Mouse (Mus musculus) forebrain, embryonic 10.5 days (tissue): ENCODE measurements around the gene Cecr2. TPM values are rescaled to one million over a fixed set of nuclear protein-coding genes. Genes with fewer than 3 reads are reported as not detected.

Experiments
- DNase-seq: peaks from one replicate; pipeline ENCODE4 v3.0.0-alpha.2; 2017; ENCODE audit warnings: low spot score; ENCODE audit errors: extremely low spot score
- H3K27ac ChIP-seq: fragments of 300-500 bp; sonication (generic); 2 replicates; pipeline ENCODE4 v1.5.1; 2016; ENCODE audit warnings: mild to moderate bottlenecking
- H3K27me3 ChIP-seq: fragments of 300-500 bp; sonication (generic); 2 replicates; pipeline ENCODE4 v1.6.1; 2016; ENCODE audit warnings: mild to moderate bottlenecking; ENCODE audit not compliant: poor library complexity, severe bottlenecking
- H3K36me3 ChIP-seq: fragments of 300-500 bp; sonication (generic); replicated peaks from 2 replicates; pipeline ENCODE4 v1.6.1; 2016; ENCODE audit warnings: mild to moderate bottlenecking, moderate library complexity
- H3K4me1 ChIP-seq: fragments of 300-500 bp; sonication (generic); 2 replicates; pipeline ENCODE4 v1.6.1; 2016
- H3K4me3 ChIP-seq: fragments of 300-500 bp; sonication (generic); 2 replicates; pipeline ENCODE4 v1.5.1; 2016; ENCODE audit warnings: mild to moderate bottlenecking, moderate library complexity
- H3K9me3 ChIP-seq: fragments of 300-500 bp; sonication (generic); 2 replicates; pipeline ENCODE4 v1.6.1; 2016; ENCODE audit warnings: mild to moderate bottlenecking, moderate library complexity
- WGBS: fragments of 180-500 bp; shearing (Covaris S2); methylation state at CpG from one replicate; pipeline ENCODE4 v1.1.7; 2016; 5-methylcytosine and 5-hydroxymethylcytosine counted together
- polyA plus RNA-seq: library from polyadenylated mRNA; unstranded; fragments of >200 nt; fragmentation: Nextera tagmentation; extraction: Ambion mirVana; gene quantifications from 2 replicates; pipeline ENCODE4 v1.2.1, GENCODE M21; 2016

The Cecr2 gene
- polyA plus RNA-seq, 1 experiment from 2014 or later: 13.0 TPM

GRCm38 (mm10) chr6:120675979-120676378 lies 9.8 kb downstream of the Cecr2 start:
- WGBS: 65% methylated on average over 2 of the region's 2 CpGs
- DNase-seq: no peak
- Histone ChIP-seq H3K36me3 (peaks cover 6% of the 10 kb centered on the region), H3K9me3 (no peaks in the 10 kb centered on the region), H3K4me3 (no peak overlapping the region), H3K27me3 (no peaks in the 10 kb centered on the region), H3K27ac (no peak overlapping the region), H3K4me1 (peaks cover 9% of the 10 kb centered on the region; the same call in 1 of the 2 replicates)

DNA sequence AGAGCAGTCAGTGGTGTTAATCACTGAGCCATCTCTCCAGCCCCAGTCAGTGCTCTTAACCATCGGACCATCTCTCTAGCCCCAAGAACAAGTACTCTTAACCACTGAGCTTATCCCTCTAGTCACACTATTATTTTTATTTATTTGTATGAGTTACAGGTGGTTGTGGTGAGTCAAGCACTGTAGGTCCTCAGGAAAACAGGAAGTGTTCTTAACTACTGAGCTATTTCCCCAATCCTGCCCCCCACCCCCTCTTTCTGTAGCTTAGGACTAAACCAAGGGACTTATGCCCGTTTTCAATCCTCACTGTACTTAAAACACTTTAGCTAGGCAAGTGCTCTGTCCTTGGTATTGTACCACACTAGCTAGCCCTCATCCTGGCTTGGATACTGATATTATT lies 17.2 kb downstream of the Cecr2 start:
- DNase-seq: no peak
- Histone ChIP-seq H3K36me3 (no peaks in the 10 kb centered on the region), H3K4me1 (no peaks in the 10 kb centered on the region), H3K9me3 (0 out of 2 replicates have a peak, but pooled peaks cover 2% of the 10 kb centered on the region), H3K4me3 (no peak overlapping the region), H3K27ac (no peak overlapping the region), H3K27me3 (no peaks in the 10 kb centered on the region)
- 95% methylated on average over 2 of the region's 2 CpGs for WGBS

DNA sequence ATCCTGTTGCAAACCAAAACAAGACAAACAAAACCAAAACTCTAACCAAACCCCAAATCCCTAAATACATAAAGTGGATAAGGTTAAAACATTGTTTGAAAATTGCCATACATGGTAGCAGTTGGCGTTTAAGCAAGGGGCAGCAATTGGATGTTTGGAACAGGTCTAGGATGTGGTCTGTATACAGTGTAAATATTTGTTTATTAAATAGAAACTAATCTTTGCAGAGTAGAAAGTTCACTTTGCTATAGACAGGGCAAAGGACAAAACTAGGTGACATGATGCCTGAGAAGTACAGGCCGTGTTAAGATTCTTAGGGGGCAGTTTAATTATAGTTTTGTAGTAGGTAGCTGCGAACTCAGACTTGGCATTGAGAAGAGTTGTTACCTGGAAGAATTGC lies 18.6 kb downstream of the Cecr2 start:
- DNase-seq: no peak
- Histone ChIP-seq H3K4me3 (no peak overlapping the region), H3K27ac (no peak overlapping the region), H3K9me3 (0 out of 2 replicates have a peak, but pooled peaks cover 2% of the 10 kb centered on the region), H3K27me3 (no peaks in the 10 kb centered on the region), H3K36me3 (no peaks in the 10 kb centered on the region), H3K4me1 (no peaks in the 10 kb centered on the region)
- WGBS: 96% methylated on average over 3 of the region's 3 CpGs

DNA sequence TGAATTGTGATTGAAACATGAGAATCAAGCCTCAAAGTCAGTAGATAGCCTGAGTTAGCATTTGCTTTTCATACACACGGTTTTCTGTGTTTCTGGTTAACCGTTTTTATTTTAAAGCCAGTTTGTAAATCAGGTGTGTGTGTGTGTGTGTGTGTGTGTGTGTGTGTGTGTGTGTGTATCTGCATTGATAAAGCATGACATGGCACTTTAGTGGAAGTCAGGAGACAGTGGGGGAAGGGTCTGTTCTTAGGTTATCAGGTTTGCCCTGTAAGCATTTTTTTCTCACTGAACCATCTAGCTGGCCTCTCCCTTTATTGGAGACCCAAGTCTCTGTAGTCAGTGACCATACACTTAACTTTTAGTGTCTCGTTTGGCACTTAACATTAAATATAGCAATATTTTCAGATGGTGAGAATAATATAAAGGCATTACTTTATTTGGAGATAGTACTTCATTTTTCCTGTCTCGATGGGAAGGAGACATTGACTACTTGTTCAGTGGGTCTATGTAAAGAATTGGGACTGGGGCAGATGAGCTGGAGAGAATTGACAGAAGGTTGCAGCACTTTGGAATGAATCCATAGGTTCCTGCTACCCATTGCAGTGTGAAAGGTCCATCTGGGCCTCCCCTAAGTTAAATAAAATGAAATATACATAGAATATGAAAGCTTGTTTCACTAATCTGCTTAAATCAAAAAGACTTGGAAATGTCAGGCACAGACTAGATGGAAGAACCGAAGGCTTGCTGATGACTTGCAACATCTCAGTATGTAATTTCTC lies 20.9 kb downstream of the Cecr2 start:
- H3K4me1 ChIP-seq: no peaks in the 10 kb centered on the region
- H3K9me3 ChIP-seq: 0 out of 2 replicates have a peak, but pooled peaks cover 2% of the 10 kb centered on the region
- no peaks in the 10 kb centered on the region for H3K27me3 ChIP-seq
- H3K36me3 ChIP-seq: no peaks in the 10 kb centered on the region
- no peak for DNase-seq
- H3K4me3 ChIP-seq: no peak overlapping the region
- no peak overlapping the region for H3K27ac ChIP-seq
- WGBS: 92% methylated on average over 5 of the region's 5 CpGs

- Histone ChIP-seq H3K36me3 (no peaks in the 10 kb centered on the region; the same call in none of the 2 replicates), H3K27ac (no peak overlapping the region), H3K4me3 (no peak overlapping the region), H3K4me1 (peaks cover 18% of the 10 kb centered on the region), H3K27me3 (no peaks in the 10 kb centered on the region), H3K9me3 (no peaks in the 10 kb centered on the region)
- WGBS: 24% methylated on average over 4 of the region's 4 CpGs
- no peak for DNase-seq
These were observed 34.1 kb downstream of the Cecr2 start for GRCm38 (mm10) chr6:120700221-120700620.

GRCm38 (mm10) chr6:120704376-120704775 lies 38.2 kb downstream of the Cecr2 start:
- Histone ChIP-seq H3K4me3 (no peak overlapping the region), H3K9me3 (no peaks in the 10 kb centered on the region), H3K36me3 (no peaks in the 10 kb centered on the region), H3K4me1 (peaks cover 17% of the 10 kb centered on the region), H3K27me3 (no peaks in the 10 kb centered on the region), H3K27ac (no peak overlapping the region)
- no peak for DNase-seq

GRCm38 (mm10) chr6:120708759-120709158 lies 42.6 kb downstream of the Cecr2 start:
- peaks cover 16% of the 10 kb centered on the region for H3K4me1 ChIP-seq
- WGBS: 71% methylated on average over 1 of the region's 1 CpGs
- no peaks in the 10 kb centered on the region for H3K36me3 ChIP-seq
- H3K27ac ChIP-seq: no peak overlapping the region
- H3K4me3 ChIP-seq: no peak overlapping the region
- no peak for DNase-seq
- H3K9me3 ChIP-seq: no peaks in the 10 kb centered on the region
- no peaks in the 10 kb centered on the region for H3K27me3 ChIP-seq

DNA sequence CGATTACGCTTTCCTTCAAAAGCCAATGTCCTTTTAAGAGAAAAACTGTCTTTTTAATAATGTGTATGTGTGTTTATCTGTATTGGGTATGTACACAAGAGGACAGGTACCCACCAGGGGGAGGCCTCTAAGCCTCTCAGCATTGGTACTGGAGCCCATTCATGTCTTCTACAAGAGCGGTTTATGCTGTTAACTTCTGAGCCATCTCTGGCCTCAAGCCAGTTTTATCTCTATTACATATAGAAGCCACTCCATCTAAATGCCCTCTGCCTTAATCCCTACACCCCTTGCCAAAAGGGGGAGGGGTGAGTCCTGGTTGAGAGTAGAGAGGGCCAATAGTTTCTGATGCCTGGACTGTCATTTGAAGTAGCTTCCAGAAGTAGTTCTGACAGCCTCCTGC lies 48.6 kb downstream of the Cecr2 start:
- no peak for DNase-seq
- Histone ChIP-seq H3K9me3 (no peaks in the 10 kb centered on the region), H3K27me3 (no peaks in the 10 kb centered on the region), H3K4me1 (peaks cover 63% of the 10 kb centered on the region), H3K27ac (peak overlapping the region; percentile 80; the same call in 1 of the 2 replicates), H3K36me3 (no peaks in the 10 kb centered on the region), H3K4me3 (no peak overlapping the region)
- 73% methylated on average over 3 of the region's 3 CpGs for WGBS

DNA sequence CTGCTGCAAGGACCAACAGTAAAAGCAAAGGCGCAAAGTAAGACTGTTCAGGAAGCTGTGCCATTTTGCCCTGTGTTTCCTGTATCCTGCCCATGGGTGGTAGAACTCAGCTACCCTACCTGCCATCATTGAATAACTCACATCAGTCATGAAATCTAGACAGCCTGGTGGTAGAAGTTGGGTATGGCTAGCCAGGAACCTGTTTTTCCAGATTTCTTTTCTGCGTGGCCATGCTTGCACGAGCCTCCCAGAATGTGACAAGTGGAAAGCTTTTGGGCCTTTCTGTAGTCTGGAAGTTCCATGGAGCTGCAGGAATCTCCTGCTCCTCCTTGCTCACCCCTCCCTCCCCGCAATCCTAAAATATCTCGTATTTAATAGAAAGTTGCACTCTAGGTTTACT lies 49.1 kb downstream of the Cecr2 start:
- no peaks in the 10 kb centered on the region for H3K27me3 ChIP-seq
- H3K36me3 ChIP-seq: no peaks in the 10 kb centered on the region
- H3K9me3 ChIP-seq: no peaks in the 10 kb centered on the region
- DNase-seq: no peak
- H3K4me1 ChIP-seq: peaks cover 61% of the 10 kb centered on the region
- H3K4me3 ChIP-seq: no peak overlapping the region
- H3K27ac ChIP-seq: peak overlapping the region; percentile 80
- WGBS: 62% methylated on average over 5 of the region's 5 CpGs

- no peaks in the 10 kb centered on the region for H3K36me3 ChIP-seq
- H3K9me3 ChIP-seq: no peaks in the 10 kb centered on the region
- DNase-seq: no peak
- H3K4me1 ChIP-seq: peaks cover 59% of the 10 kb centered on the region
- peak overlapping the region; percentile 80 for H3K27ac ChIP-seq
- H3K4me3 ChIP-seq: 0 out of 2 replicates have a peak overlapping the region, but pooled peaks have one; percentile 26
- H3K27me3 ChIP-seq: no peaks in the 10 kb centered on the region
These were observed 49.7 kb downstream of the Cecr2 start for GRCm38 (mm10) chr6:120715851-120716250.

DNA sequence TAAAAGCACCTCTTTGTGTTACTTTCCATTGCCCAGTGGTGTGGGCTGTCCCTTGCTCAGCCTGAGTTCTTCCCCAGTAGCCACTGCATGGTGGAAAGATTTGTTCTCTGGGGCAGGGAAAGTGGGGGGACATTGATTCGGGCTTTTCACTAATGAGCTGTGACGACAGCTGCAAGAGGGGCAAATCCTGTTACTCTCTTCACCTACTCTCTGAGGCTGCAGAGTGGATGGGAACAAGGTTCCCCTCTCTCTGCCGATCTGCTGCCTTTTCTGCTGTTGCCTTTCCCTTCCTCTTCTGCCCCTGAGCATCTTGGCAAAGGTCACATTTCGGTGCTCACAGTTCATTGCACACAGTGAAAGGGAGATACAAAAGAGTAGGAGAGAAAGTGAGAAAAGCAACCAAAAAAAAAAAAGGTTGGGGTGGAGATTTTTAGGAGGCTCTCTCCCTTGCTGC lies 50.4 kb downstream of the Cecr2 start:
- Histone ChIP-seq H3K27ac (peak overlapping the region; percentile 80), H3K4me1 (peaks cover 59% of the 10 kb centered on the region), H3K4me3 (peak overlapping the region; percentile 26), H3K9me3 (no peaks in the 10 kb centered on the region), H3K36me3 (no peaks in the 10 kb centered on the region), H3K27me3 (no peaks in the 10 kb centered on the region)
- DNase-seq: peak; percentile 72
- WGBS: 4% methylated on average over 4 of the region's 4 CpGs

GRCm38 (mm10) chr6:120725986-120726385 lies 59.8 kb downstream of the Cecr2 start:
- H3K36me3 ChIP-seq: peaks cover 14% of the 10 kb centered on the region
- no peaks in the 10 kb centered on the region for H3K27me3 ChIP-seq
- H3K27ac ChIP-seq: no peak overlapping the region
- DNase-seq: no peak
- WGBS: 93% methylated on average over 2 of the region's 2 CpGs
- H3K4me3 ChIP-seq: no peak overlapping the region
- no peaks in the 10 kb centered on the region for H3K4me1 ChIP-seq
- H3K9me3 ChIP-seq: no peaks in the 10 kb centered on the region

DNA sequence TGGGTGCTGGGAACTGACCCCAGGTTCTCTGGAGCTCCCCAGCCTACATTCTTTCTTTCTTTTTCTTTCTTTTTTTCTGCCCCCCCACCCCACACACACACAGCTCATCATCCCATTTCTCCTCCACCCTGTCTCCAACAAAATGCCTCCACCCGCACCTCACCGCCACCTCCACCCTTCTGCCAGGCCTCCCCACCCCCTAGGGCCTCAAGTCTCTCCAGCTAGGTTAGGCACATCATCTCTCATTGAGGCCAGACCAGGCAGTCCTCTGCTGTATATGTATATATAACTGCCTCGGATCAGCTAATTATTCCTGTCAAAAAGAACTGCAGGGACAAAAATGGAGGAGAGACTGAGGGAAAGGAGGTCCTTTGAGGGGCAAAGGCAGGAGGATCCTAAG lies 69.8 kb downstream of the Cecr2 start:
- H3K9me3 ChIP-seq: no peaks in the 10 kb centered on the region
- no peaks in the 10 kb centered on the region for H3K4me1 ChIP-seq
- no peaks in the 10 kb centered on the region for H3K27me3 ChIP-seq
- no peak for DNase-seq
- H3K4me3 ChIP-seq: no peak overlapping the region
- WGBS: 89% methylated on average over 3 of the region's 3 CpGs
- H3K27ac ChIP-seq: no peak overlapping the region
- H3K36me3 ChIP-seq: peaks cover 56% of the 10 kb centered on the region
